Mouse (Mus musculus): ENCODE measurements around the gene Limk1. TPM values are rescaled to one million over a fixed set of nuclear protein-coding genes. Genes with fewer than 3 reads are reported as not detected.

The Limk1 gene
- polyA plus RNA-seq, 1 experiment from 2014 or later = 20.3 TPM

- H3K4me3 ChIP-seq = no peak overlapping the region
- no peaks in the 10 kb centered on the region for H3K9me3 ChIP-seq
- H3K9ac ChIP-seq = no peak overlapping the region
- no peak overlapping the region for H3K4me2 ChIP-seq
- no peak overlapping the region for H3K27ac ChIP-seq (replicated peaks)
- no peaks in the 10 kb centered on the region for H3K27me3 ChIP-seq
- peaks cover 4% of the 10 kb centered on the region for H3K4me1 ChIP-seq (replicated peaks)
- H3K36me3 ChIP-seq = no peaks in the 10 kb centered on the region
- WGBS = 75% methylated on average over 8 of the region's 8 CpGs
- no peak for ATAC-seq (ENCODE audit: low read depth)
Measured at GRCm38 (mm10) chr5:134644643-134645118, 43.7 kb downstream of the Limk1 start.

- Histone ChIP-seq H3K4me3 (no peak overlapping the region), H3K27ac (replicated peaks) (no peak overlapping the region), H3K9ac (no peak overlapping the region)
Measured at GRCm38 (mm10) chr5:134644121-134644520, 44.3 kb downstream of the Limk1 start.

DNA sequence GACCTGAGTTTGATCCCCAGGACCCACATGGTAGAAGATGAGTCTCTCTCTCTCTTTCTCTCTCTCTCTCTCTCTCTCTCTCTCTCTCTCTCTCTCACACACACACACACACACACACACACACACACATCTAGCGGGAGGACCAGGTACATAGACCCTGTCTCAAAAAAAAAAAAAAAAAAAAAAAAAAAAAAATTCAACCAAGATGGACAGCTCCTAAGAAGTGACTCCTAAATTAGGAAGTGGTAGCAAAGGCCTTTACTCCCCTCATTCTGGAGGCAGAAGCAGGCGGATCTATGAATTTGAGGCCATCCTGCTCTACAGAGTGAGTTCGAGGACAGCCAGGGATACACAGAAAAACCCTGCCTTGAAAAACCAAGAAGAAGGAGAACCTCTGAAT is 48.0 kb downstream of the Limk1 start:
- WGBS = 90% methylated on average over 3 of the region's 3 CpGs
- no peak overlapping the region for H3K9ac ChIP-seq
- H3K4me2 ChIP-seq = no peak overlapping the region
- peaks cover 29% of the 10 kb centered on the region for H3K4me1 ChIP-seq (replicated peaks)
- no peak overlapping the region for H3K27ac ChIP-seq (replicated peaks)
- no peaks in the 10 kb centered on the region for H3K27me3 ChIP-seq
- H3K9me3 ChIP-seq = no peaks in the 10 kb centered on the region
- H3K36me3 ChIP-seq = peaks cover 13% of the 10 kb centered on the region
- no peak overlapping the region for H3K4me3 ChIP-seq
- no peak for ATAC-seq (ENCODE audit: low read depth)

More at GRCm38 (mm10) chr5:134644121-134644520, 44.3 kb downstream of the Limk1 start:
- Histone ChIP-seq H3K36me3 (no peaks in the 10 kb centered on the region), H3K9me3 (no peaks in the 10 kb centered on the region), H3K27me3 (no peaks in the 10 kb centered on the region), H3K4me1 (replicated peaks) (peaks cover 6% of the 10 kb centered on the region), H3K4me2 (no peak overlapping the region)
- ATAC-seq (ENCODE audit: low read depth) = no peak
- WGBS = 79% methylated on average over 1 of the region's 1 CpGs

- Histone ChIP-seq H3K4me1 (replicated peaks) (peaks cover 32% of the 10 kb centered on the region), H3K4me3 (peak within 1 kb of the TSS; percentile 95), H3K36me3 (peaks cover 22% of the 10 kb centered on the region), H3K27me3 (no peaks in the 10 kb centered on the region), H3K27ac (replicated peaks) (peak within 1 kb of the TSS; percentile 96), H3K9ac (peak within 1 kb of the TSS; percentile 99), H3K9me3 (no peaks in the 10 kb centered on the region), H3K4me2 (peak within 1 kb of the TSS; percentile 80)
- peak; percentile 90 for ATAC-seq (ENCODE audit: low read depth)
- WGBS = under 1% methylated on average over 36 of the region's 52 CpGs
Measured at GRCm38 (mm10) chr5:134639269-134639682, 49.1 kb downstream of the Limk1 start, which contains the start of gene Eif4h. Eif4h (minus strand) TSS chr5:134639490.

GRCm38 (mm10) chr5:134638461-134639268 is 49.7 kb downstream of the Limk1 start:
- H3K4me3 ChIP-seq = peak overlapping the region; percentile 95
- H3K27ac ChIP-seq (replicated peaks) = peak overlapping the region; percentile 96
- peak overlapping the region; percentile 80 for H3K4me2 ChIP-seq
- H3K4me1 ChIP-seq (replicated peaks) = peaks cover 38% of the 10 kb centered on the region
- H3K9ac ChIP-seq = peak overlapping the region; percentile 99
- H3K36me3 ChIP-seq = peaks cover 25% of the 10 kb centered on the region
- H3K9me3 ChIP-seq = no peaks in the 10 kb centered on the region
- peak; percentile 77 for ATAC-seq (ENCODE audit: low read depth)
- no peaks in the 10 kb centered on the region for H3K27me3 ChIP-seq
- under 1% methylated on average over 84 of the region's 85 CpGs for WGBS

GRCm38 (mm10) chr5:134637820-134638367 is 50.5 kb downstream of the Limk1 start:
- ATAC-seq (ENCODE audit: low read depth) = no peak
- Histone ChIP-seq H3K27me3 (no peaks in the 10 kb centered on the region), H3K4me1 (replicated peaks) (peaks cover 45% of the 10 kb centered on the region), H3K27ac (replicated peaks) (peak overlapping the region; percentile 96), H3K36me3 (peaks cover 30% of the 10 kb centered on the region), H3K4me2 (peak overlapping the region; percentile 80), H3K4me3 (peak overlapping the region; percentile 95), H3K9ac (peak overlapping the region; percentile 99), H3K9me3 (no peaks in the 10 kb centered on the region)
- WGBS = 34% methylated on average over 5 of the region's 5 CpGs

DNA sequence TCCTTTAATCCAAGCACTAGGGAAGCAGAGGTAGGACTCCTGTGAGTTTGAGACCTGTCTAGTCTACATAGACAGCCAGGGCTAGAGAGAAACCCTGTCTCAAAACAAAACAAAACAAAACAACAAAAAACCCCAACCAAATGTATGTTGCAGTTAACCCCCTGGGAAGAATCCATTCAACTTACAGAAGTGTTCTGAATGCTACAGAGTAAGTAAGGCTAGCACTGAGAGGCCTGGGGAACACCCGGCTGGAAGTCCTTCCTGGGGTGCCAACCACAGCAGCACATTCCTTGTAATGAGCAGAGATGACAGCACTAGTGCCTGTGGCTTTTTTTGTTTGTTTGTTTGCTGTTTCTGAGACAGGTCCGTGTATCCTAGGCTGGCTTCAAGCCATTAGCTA is 55.6 kb downstream of the Limk1 start:
- Histone ChIP-seq H3K36me3 (peaks cover 54% of the 10 kb centered on the region), H3K4me3 (no peak overlapping the region), H3K27me3 (no peaks in the 10 kb centered on the region), H3K4me2 (no peak overlapping the region), H3K27ac (replicated peaks) (no peak overlapping the region), H3K4me1 (replicated peaks) (peaks cover 43% of the 10 kb centered on the region), H3K9ac (no peak overlapping the region), H3K9me3 (no peaks in the 10 kb centered on the region)
- ATAC-seq (ENCODE audit: low read depth) = no peak
- 65% methylated on average over 2 of the region's 2 CpGs for WGBS

DNA sequence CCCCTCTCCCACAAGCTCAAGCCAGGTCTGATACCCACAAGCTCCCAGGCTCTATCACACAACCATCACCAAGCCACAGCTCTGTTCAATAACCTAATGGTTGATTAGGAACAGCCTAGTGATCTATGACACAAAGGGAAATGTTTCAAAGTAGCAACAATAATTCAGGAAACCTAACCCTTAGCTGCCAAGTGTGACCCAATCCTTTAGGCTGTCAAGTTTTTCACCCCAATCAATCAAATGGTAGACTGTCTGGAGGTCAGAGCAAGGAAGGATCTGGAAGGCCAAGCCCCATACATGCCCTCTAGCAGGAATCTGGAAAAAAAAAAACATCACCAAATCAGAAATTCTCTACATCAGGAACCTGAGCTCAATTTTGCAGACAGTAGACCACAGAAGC is 57.6 kb downstream of the Limk1 start:
- H3K9me3 ChIP-seq = no peaks in the 10 kb centered on the region
- H3K4me1 ChIP-seq (replicated peaks) = peaks cover 27% of the 10 kb centered on the region
- H3K27ac ChIP-seq (replicated peaks) = no peak overlapping the region
- no peak overlapping the region; the same call in 1 of the 2 replicates for H3K9ac ChIP-seq
- no peak overlapping the region for H3K4me3 ChIP-seq
- no peak overlapping the region for H3K4me2 ChIP-seq
- H3K27me3 ChIP-seq = no peaks in the 10 kb centered on the region
- ATAC-seq (ENCODE audit: low read depth) = no peak
- peaks cover 66% of the 10 kb centered on the region for H3K36me3 ChIP-seq

GRCm38 (mm10) chr5:134629508-134629907 is 58.9 kb downstream of the Limk1 start:
- ATAC-seq (ENCODE audit: low read depth) = no peak
- Histone ChIP-seq H3K4me3 (no peak overlapping the region), H3K4me1 (replicated peaks) (peaks cover 20% of the 10 kb centered on the region), H3K36me3 (peaks cover 68% of the 10 kb centered on the region), H3K27me3 (no peaks in the 10 kb centered on the region), H3K9me3 (no peaks in the 10 kb centered on the region), H3K9ac (no peak overlapping the region), H3K4me2 (no peak overlapping the region), H3K27ac (replicated peaks) (no peak overlapping the region)
- WGBS = 85% methylated on average over 4 of the region's 4 CpGs

DNA sequence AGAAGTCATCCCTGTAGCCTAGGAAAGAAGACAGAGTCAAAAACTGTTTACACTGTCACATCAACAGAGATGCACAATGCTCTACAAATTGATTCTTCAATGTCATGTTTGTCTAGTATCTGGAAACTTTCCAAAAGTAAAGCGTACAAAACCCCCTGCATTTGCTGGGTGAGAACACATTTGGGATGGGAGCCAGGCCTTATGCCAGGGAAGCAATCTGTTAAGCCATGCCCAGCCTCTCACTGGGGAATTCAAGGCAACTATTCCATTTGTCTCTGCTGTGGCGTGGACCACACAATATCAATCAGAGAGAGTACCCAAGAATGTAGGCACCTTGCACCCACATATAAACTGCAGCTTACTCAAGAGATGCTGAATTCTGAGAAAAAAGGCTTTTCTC is 66.3 kb downstream of the Limk1 start:
- no peak for ATAC-seq (ENCODE audit: low read depth)
- no peaks in the 10 kb centered on the region for H3K9me3 ChIP-seq
- no peaks in the 10 kb centered on the region for H3K27me3 ChIP-seq
- H3K36me3 ChIP-seq = peaks cover 99% of the 10 kb centered on the region
- 66% methylated on average over 2 of the region's 2 CpGs for WGBS
- 0 out of 2 replicates have a peak, but pooled peaks cover 8% of the 10 kb centered on the region for H3K4me1 ChIP-seq (replicated peaks)
- H3K4me2 ChIP-seq = no peak overlapping the region
- H3K9ac ChIP-seq = no peak overlapping the region
- H3K4me3 ChIP-seq = no peak overlapping the region
- H3K27ac ChIP-seq (replicated peaks) = no peak overlapping the region

- Histone ChIP-seq H3K36me3 (peaks cover 95% of the 10 kb centered on the region), H3K9me3 (no peaks in the 10 kb centered on the region), H3K4me3 (no peak overlapping the region), H3K27me3 (no peaks in the 10 kb centered on the region), H3K27ac (replicated peaks) (no peak overlapping the region), H3K4me2 (no peak overlapping the region), H3K4me1 (replicated peaks) (0 out of 2 replicates have a peak, but pooled peaks cover 8% of the 10 kb centered on the region), H3K9ac (no peak overlapping the region)
- 90% methylated on average over 16 of the region's 16 CpGs for WGBS
- ATAC-seq (ENCODE audit: low read depth) = no peak
Measured at GRCm38 (mm10) chr5:134621099-134621640, 67.2 kb downstream of the Limk1 start.

- Histone ChIP-seq H3K9me3 (no peaks in the 10 kb centered on the region), H3K4me1 (replicated peaks) (0 out of 2 replicates have a peak, but pooled peaks cover 8% of the 10 kb centered on the region), H3K9ac (no peak overlapping the region), H3K4me2 (no peak overlapping the region), H3K27ac (replicated peaks) (no peak overlapping the region), H3K36me3 (peaks cover 88% of the 10 kb centered on the region), H3K4me3 (no peak overlapping the region), H3K27me3 (no peaks in the 10 kb centered on the region)
- WGBS = 91% methylated on average over 9 of the region's 9 CpGs
- ATAC-seq (ENCODE audit: low read depth) = no peak
Measured at GRCm38 (mm10) chr5:134620457-134620856, 67.9 kb downstream of the Limk1 start.

Measured in neural tube, embryonic 13.5 days (tissue).